Mouse (Mus musculus): ENCODE measurements around the gene Mbd6. TPM values are rescaled to one million over a fixed set of nuclear protein-coding genes. Genes with fewer than 3 reads are reported as not detected.

Gene Mbd6
- 11.9 and 13.0 TPM in 2 replicates for polyA plus RNA-seq (2016; fragmentation: Nextera tagmentation; extraction: Ambion mirVana)

- WGBS = 0% methylated on average over 34 of the region's 65 CpGs
- H3K9me3 ChIP-seq (replicated peaks) = no peaks in the 10 kb centered on the region
- H3K27ac ChIP-seq (replicated peaks) = peak within 1 kb of the TSS; percentile 97
- H3K4me1 ChIP-seq = peaks cover 79% of the 10 kb centered on the region
- no peaks in the 10 kb centered on the region for H3K27me3 ChIP-seq (ENCODE audit: low read depth, poor library complexity, severe bottlenecking)
- peak within 1 kb of the TSS; percentile 65 for H3K4me3 ChIP-seq
- H3K36me3 ChIP-seq = peaks cover 48% of the 10 kb centered on the region
- peak; percentile 93 for DNase-seq (ENCODE audit: low spot score)
Observed at GRCm38 (mm10) chr10:127288800-127289572, at the start of gene Mbd6. Gene Mbd6 (minus strand): TSS chr10:127289018.

- no peak overlapping the region for H3K27ac ChIP-seq (replicated peaks)
- 88% methylated on average over 6 of the region's 6 CpGs for WGBS
- no peak for DNase-seq (ENCODE audit: low spot score)
- H3K4me3 ChIP-seq = no peak overlapping the region
- H3K27me3 ChIP-seq (ENCODE audit: low read depth, poor library complexity, severe bottlenecking) = peaks cover 49% of the 10 kb centered on the region
- H3K36me3 ChIP-seq = peaks cover 48% of the 10 kb centered on the region
- H3K9me3 ChIP-seq (replicated peaks) = no peaks in the 10 kb centered on the region
- peaks cover 45% of the 10 kb centered on the region for H3K4me1 ChIP-seq
Observed at GRCm38 (mm10) chr10:127337536-127338099, 48.8 kb upstream of the Mbd6 start.

GRCm38 (mm10) chr10:127336952-127337351 lies 48.1 kb upstream of the Mbd6 start:
- H3K4me1 ChIP-seq = peaks cover 44% of the 10 kb centered on the region
- peaks cover 55% of the 10 kb centered on the region for H3K36me3 ChIP-seq
- no peaks in the 10 kb centered on the region for H3K9me3 ChIP-seq (replicated peaks)
- WGBS = 73% methylated on average over 5 of the region's 5 CpGs
- H3K27me3 ChIP-seq (ENCODE audit: low read depth, poor library complexity, severe bottlenecking) = peaks cover 48% of the 10 kb centered on the region
- H3K27ac ChIP-seq (replicated peaks) = no peak overlapping the region
- DNase-seq (ENCODE audit: low spot score) = no peak
- no peak overlapping the region for H3K4me3 ChIP-seq

GRCm38 (mm10) chr10:127335271-127335670 lies 46.5 kb upstream of the Mbd6 start:
- no peak for DNase-seq (ENCODE audit: low spot score)
- no peak overlapping the region for H3K27ac ChIP-seq (replicated peaks)
- peaks cover 72% of the 10 kb centered on the region for H3K36me3 ChIP-seq
- no peak overlapping the region for H3K4me3 ChIP-seq
- peaks cover 27% of the 10 kb centered on the region for H3K4me1 ChIP-seq
- 62% methylated on average over 1 of the region's 1 CpGs for WGBS
- peaks cover 48% of the 10 kb centered on the region for H3K27me3 ChIP-seq (ENCODE audit: low read depth, poor library complexity, severe bottlenecking)
- H3K9me3 ChIP-seq (replicated peaks) = no peaks in the 10 kb centered on the region

- no peak for DNase-seq (ENCODE audit: low spot score)
- Histone ChIP-seq H3K36me3 (peaks cover 76% of the 10 kb centered on the region), H3K4me1 (peaks cover 6% of the 10 kb centered on the region), H3K27me3 (ENCODE audit: low read depth, poor library complexity, severe bottlenecking) (peaks cover 57% of the 10 kb centered on the region), H3K27ac (replicated peaks) (no peak overlapping the region), H3K9me3 (replicated peaks) (no peaks in the 10 kb centered on the region), H3K4me3 (no peak overlapping the region)
- WGBS = 70% methylated on average over 5 of the region's 5 CpGs
Observed at GRCm38 (mm10) chr10:127333152-127333551, 44.3 kb upstream of the Mbd6 start.

GRCm38 (mm10) chr10:127332211-127332874 lies 43.5 kb upstream of the Mbd6 start:
- H3K4me1 ChIP-seq = peaks cover 6% of the 10 kb centered on the region
- peak overlapping the region; percentile 41 for H3K4me3 ChIP-seq
- WGBS = 38% methylated on average over 31 of the region's 31 CpGs
- H3K27ac ChIP-seq (replicated peaks) = peak overlapping the region; percentile 76
- H3K36me3 ChIP-seq = peaks cover 69% of the 10 kb centered on the region
- DNase-seq (ENCODE audit: low spot score) = peak; percentile 52
- H3K9me3 ChIP-seq (replicated peaks) = no peaks in the 10 kb centered on the region
- peaks cover 57% of the 10 kb centered on the region for H3K27me3 ChIP-seq (ENCODE audit: low read depth, poor library complexity, severe bottlenecking)

GRCm38 (mm10) chr10:127330212-127330611 lies 41.4 kb upstream of the Mbd6 start:
- Histone ChIP-seq H3K4me1 (peaks cover 21% of the 10 kb centered on the region), H3K27me3 (ENCODE audit: low read depth, poor library complexity, severe bottlenecking) (peaks cover 73% of the 10 kb centered on the region), H3K4me3 (no peak overlapping the region), H3K27ac (replicated peaks) (no peak overlapping the region), H3K36me3 (peaks cover 48% of the 10 kb centered on the region), H3K9me3 (replicated peaks) (no peaks in the 10 kb centered on the region)
- DNase-seq (ENCODE audit: low spot score) = no peak
- 90% methylated on average over 7 of the region's 7 CpGs for WGBS

- WGBS = 51% methylated on average over 18 of the region's 18 CpGs
- Histone ChIP-seq H3K27ac (replicated peaks) (no peak overlapping the region), H3K9me3 (replicated peaks) (no peaks in the 10 kb centered on the region), H3K4me1 (peaks cover 20% of the 10 kb centered on the region), H3K36me3 (peaks cover 28% of the 10 kb centered on the region), H3K27me3 (ENCODE audit: low read depth, poor library complexity, severe bottlenecking) (peaks cover 98% of the 10 kb centered on the region), H3K4me3 (no peak overlapping the region)
- DNase-seq (ENCODE audit: low spot score) = no peak
Observed at GRCm38 (mm10) chr10:127327461-127328145, 38.8 kb upstream of the Mbd6 start.

- Histone ChIP-seq H3K4me1 (peaks cover 15% of the 10 kb centered on the region), H3K27ac (replicated peaks) (peak overlapping the region; percentile 19; the same call in 1 of the 2 replicates), H3K9me3 (replicated peaks) (no peaks in the 10 kb centered on the region), H3K36me3 (peaks cover 20% of the 10 kb centered on the region), H3K4me3 (peak overlapping the region; percentile 56), H3K27me3 (ENCODE audit: low read depth, poor library complexity, severe bottlenecking) (peaks cover 99% of the 10 kb centered on the region)
- no peak for DNase-seq (ENCODE audit: low spot score)
- WGBS = 5% methylated on average over 29 of the region's 29 CpGs
Observed at GRCm38 (mm10) chr10:127326828-127327227, 38.0 kb upstream of the Mbd6 start.

GRCm38 (mm10) chr10:127326017-127326801 lies 37.4 kb upstream of the Mbd6 start:
- Histone ChIP-seq H3K4me3 (peak overlapping the region; percentile 56), H3K4me1 (peaks cover 15% of the 10 kb centered on the region), H3K27ac (replicated peaks) (peak overlapping the region; percentile 19; the same call in 1 of the 2 replicates), H3K27me3 (ENCODE audit: low read depth, poor library complexity, severe bottlenecking) (peaks cover 95% of the 10 kb centered on the region), H3K9me3 (replicated peaks) (no peaks in the 10 kb centered on the region), H3K36me3 (peaks cover 14% of the 10 kb centered on the region)
- DNase-seq (ENCODE audit: low spot score) = peak; percentile 64
- WGBS = under 1% methylated on average over 54 of the region's 54 CpGs

- H3K27ac ChIP-seq (replicated peaks) = no peak overlapping the region
- DNase-seq (ENCODE audit: low spot score) = no peak
- H3K4me1 ChIP-seq = peaks cover 15% of the 10 kb centered on the region
- peaks cover 89% of the 10 kb centered on the region for H3K27me3 ChIP-seq (ENCODE audit: low read depth, poor library complexity, severe bottlenecking)
- no peaks in the 10 kb centered on the region for H3K9me3 ChIP-seq (replicated peaks)
- H3K36me3 ChIP-seq = peaks cover 7% of the 10 kb centered on the region; the same call in 1 of the 2 replicates
- 32% methylated on average over 14 of the region's 14 CpGs for WGBS
- H3K4me3 ChIP-seq = peak overlapping the region; percentile 56
Observed at GRCm38 (mm10) chr10:127325454-127326016, 36.7 kb upstream of the Mbd6 start.
